Mouse (Mus musculus) hematopoietic stem cell, adult 5-6 weeks (primary cell): Measurements from ENCODE around the gene Serpine1. TPM values are rescaled to one million over a fixed set of nuclear protein-coding genes. Genes with fewer than 3 reads are reported as not detected.
A peak's percentile ranks its signal among the peaks of the same experiment; 100 is the strongest.
"Not testable (repeated sequence)": the region's sequence is repeated elsewhere in the genome, so short reads cannot be mapped to it uniquely, and the experiment has no call there.

Experiments used
- ATAC-seq, 2 experiments: fragments of 125-278 bp in 1 of 2; replicated peaks in 1 of 2; 2 replicates each; pipeline ENCODE4 v1.8.0; 2016 to 2017; ENCODE audit warnings: inconsistent platforms in 2 of 2, mild to moderate bottlenecking in 2 of 2, moderate number of reproducible peaks in 2 of 2, low read depth in 1 of 2, moderate TSS enrichment in 1 of 2; ENCODE audit not compliant: low FRiP score in 2 of 2, poor library complexity in 2 of 2, severe bottlenecking in 2 of 2, insufficient read depth in 1 of 2, low TSS enrichment in 1 of 2
- total RNA-seq: library from RNA; stranded (forward); fragments of 172-1452, 232-1000 nt; gene quantifications from 2 replicates; pipeline ENCODE4 v1.2.3, GENCODE M21; 2017

Serpine1 gene
- not detected in 2 replicates for total RNA-seq

DNA sequence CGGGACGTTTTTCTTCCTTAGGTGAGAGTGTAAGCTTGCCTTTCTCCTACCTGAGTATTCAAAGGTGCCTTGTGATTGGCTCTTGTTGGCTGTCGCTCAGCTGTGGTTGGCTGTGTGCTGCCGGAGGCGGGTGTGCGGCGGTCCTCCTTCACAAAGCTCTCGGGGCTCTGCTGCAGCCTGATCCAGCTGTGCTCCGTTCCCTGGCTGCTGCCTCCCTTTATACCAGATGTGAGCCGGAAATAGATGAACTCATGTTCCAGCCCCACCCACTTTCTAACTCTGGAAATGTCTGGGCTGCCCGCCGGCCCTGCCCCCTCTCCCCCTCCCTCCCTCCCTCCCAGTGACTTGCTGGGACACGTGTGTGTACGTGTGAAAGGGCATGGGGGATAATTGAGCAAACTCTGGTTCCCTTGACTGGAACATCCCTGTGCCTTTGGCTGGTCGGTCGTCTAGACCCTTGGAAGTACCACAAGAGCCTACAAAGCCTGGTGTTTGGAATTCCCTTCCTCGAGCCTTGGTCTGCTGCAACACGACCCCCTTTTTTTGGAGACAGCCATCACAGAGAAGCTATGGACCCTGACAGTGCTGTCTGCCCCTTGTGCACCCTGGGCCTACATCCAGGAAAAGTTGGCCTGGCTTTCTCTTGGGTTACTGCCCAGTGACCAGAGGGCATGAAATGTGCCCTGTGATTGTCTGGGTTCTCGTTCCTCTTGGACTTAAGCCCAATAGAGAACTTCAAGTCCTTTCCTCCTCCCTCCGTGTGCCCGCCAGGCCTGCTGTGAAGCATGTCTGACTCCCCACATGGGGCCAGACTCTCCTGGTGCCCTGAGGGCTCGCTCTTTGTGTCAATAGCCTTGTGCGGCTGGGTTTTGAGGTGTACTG lies at the start of gene Serpine1:
Serpine1 (minus strand) TSS at position 190 of the 882 bp plus-strand sequence.
- ATAC-seq = peak; percentile 70 to 76

DNA sequence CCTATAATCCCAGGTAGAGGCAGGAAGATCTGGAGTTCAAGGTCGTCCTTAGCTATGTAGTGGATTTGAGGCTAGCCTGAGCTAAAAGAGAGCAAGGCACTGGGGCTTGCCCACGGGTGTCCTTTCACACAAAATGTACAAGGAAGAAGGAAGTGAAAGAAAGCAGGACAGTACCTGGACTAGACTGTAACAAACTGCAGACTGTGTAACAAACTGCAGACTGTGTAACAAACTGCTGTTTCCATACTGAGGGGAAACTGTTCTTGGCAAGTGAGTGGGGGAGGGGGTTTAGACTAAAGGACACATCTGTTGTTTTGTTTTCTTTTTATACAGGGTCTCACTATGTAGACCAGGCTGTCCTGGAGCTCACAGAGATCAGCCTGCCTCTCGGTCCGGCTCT lies 49.2 kb upstream of the Serpine1 start:
- no peak for ATAC-seq

DNA sequence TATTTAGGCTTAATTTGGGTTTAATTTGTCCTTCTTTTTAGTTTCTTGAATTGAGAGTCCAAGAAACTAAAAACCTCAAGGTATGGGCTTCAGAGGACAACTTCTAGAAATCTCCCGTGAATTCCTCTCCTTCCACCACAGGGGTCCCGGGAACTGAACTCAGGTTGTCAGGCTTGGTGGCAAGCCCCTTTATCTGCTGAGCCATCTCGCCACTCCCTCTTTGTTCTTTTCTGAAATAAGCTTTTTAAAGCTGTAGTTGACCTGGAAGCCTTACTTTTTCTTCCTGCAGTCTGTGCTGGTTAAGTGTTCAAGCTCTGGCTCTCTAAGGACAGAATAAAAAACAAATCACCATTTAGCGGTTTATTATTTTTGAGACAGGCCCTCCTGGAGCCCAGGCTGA lies 46.8 kb upstream of the Serpine1 start:
- no peak for ATAC-seq

DNA sequence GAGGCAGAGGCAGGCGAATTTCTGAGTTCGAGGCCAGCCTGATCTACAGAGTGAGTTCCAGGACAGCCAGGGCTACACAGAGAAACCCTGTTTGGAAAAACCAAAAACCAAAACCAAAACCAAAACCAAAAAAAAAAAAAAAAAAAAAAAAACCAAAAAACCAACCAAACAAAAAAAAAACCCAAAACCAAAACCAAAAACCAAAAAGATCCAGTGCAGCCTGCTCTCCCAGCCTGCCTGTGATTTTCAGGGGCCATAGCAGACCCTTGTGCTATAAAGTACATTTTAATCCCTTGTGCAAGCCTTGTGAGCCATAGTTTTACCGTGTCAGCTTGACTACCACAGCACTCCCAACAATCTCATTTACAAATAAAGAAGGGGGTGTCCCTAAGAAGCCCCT lies 45.9 kb upstream of the Serpine1 start:
- not testable (repeated sequence) for ATAC-seq

DNA sequence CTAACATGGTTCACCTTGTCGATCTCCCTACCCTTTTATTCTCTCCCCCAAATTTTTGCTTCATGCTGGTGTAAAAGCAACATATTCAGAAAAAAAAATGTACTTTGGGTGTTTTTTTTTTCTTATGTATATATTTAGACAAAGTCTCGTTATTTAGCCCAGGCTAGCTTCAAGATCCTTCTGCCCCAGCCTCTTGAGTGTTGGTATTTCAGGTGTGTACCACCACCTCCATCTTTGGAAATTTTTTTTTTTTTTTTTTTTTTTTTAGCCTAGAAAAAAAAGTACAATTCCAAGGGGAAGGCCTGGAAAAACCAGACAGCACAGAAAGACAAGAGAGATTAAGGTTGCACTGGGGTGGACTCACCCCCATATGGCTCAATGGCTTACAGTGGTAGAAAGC lies 44.9 kb upstream of the Serpine1 start:
- ATAC-seq = no peak

DNA sequence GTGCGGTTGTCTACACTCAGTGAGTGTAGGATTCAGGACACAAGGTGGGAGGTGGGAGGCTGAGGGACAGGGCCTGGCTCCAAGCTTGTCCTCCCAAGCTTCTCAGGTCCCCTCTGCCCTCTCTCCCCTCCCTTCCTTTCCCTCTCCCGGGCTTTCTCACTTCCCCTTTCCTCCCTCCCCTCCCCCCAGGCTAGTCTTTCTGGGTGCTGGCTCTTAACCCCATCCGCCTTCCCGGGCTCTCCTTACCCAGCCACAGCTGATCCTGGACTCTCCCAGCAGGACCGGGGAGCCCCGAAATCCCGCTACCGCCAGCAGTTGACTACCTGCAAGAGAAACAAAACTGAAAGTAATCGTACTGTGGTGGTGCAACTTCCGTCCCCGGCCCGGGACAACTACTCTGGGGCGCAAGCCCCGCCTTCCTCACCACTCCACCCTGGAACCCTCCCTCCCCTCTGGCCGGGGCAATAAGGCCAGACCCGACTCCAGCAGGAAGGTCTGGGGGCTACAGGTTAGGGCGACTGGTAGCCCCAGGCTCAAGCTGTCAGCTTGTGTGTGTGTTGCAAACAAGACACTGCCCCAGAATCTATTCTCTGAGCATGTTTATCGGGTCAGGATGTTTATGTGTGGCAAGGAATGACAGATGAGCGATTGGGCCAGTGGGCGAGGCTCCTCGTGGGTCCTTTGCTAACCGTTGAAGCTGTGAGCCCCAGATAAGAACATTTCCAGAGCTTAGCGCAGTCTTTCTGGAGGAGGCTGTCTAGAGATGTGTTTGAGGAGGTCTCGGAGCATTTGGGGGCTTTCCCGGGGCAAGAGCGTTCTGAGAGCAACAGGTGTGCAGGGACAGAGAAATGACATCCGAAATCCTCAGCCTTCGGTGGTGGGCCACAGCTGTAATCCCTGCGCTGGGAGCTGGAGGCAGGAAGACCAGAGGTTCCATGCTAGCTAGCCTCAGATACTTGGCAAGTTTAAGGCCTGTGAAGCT lies 44.1 kb upstream of the Serpine1 start, which contains the start of gene Trim56:
Trim56 (minus strand) TSS at position 344 of the 982 bp plus-strand sequence.
- peak; percentile 92 to 93 for ATAC-seq

DNA sequence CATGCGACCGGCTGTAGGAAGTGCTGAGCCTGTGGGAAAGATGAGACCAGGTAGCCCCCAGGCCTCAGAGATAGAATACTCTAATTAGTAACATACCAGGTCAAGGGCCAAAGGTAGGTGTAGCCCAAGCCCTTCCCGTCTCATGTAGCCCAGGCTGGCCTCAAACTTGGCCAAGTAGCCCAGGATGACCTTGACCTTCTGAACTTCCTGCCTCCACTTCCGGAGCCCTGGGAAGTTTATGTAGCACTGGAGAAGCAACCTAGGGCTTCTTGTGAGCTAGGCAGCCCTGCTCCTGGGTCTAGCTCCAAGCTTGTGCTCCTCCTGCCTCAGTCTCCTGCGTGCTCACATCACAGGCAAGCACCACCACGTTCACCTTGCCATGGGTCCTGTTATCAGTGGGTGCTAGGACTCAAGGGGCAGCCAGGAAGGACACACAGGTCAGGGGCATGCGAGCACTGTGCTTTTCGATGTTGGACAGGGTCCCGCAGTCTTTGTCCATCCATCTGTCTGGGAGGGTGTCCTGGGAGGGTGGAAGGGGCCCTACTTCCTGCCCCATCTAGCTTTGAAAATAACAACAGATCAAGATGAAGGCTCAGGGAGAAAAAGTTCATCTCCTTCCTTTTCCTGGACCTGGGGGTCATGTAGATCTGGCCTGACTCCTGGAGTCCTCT lies 43.0 kb upstream of the Serpine1 start:
- no peak for ATAC-seq

DNA sequence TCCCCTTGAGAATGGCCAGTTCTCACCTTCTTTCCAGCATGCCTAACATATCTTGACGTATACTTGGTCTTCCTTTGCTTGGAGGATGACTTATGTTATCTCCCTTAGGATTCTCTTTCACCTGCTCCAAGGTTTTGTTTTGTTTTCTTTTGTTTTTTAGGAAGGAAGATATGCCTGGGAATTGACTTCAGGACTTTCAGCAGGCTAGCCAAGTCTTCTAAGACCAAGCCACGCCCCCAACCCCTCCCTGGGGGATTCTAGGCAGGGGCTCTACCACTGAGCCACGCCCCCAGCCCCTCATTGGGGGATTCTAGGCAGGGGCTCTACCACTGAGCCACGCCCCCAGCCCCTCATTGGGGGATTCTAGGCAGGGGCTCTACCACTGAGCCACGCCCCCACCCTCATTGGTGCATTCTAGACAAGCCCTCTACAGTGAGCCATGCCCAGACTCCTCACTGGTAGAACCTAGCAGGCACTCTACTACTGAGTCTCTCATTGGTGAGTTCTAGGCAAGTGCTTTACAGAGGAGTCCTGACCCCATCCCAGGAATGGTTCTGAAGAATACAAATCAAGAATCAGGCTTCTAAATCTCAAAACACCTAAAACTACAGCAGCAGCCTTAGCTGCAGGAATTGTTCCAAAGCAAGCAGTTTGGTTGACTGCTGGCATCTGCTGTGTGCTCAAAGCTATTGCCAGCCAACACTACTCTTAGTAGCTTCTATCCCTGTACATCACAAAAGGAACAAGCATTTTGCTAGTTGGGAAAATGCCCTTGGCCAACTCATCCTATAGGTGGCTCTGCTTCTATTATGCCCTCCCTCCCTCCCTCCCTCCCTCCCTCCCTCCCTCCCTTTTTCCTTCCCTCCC lies 39.7 kb upstream of the Serpine1 start:
- no peak for ATAC-seq

DNA sequence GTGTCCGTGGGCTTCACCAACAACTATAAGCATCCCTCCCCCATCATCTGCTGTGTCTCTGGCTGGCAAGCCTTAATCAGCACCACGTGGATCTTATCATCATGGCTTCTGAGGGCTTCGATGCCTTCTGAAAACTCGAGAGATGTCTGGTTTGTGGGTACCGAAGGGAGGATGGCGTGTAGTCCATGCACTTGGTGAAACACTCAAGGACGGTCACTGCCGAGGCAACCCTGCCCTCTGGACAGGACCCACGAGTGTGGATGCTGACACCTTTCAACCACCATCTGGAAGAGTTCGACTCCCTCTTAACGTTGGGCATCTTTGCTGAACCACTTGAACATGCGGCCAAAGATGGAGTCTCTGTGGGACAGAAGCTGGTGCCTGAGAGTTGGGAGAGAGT lies 38.8 kb upstream of the Serpine1 start:
- no peak for ATAC-seq

DNA sequence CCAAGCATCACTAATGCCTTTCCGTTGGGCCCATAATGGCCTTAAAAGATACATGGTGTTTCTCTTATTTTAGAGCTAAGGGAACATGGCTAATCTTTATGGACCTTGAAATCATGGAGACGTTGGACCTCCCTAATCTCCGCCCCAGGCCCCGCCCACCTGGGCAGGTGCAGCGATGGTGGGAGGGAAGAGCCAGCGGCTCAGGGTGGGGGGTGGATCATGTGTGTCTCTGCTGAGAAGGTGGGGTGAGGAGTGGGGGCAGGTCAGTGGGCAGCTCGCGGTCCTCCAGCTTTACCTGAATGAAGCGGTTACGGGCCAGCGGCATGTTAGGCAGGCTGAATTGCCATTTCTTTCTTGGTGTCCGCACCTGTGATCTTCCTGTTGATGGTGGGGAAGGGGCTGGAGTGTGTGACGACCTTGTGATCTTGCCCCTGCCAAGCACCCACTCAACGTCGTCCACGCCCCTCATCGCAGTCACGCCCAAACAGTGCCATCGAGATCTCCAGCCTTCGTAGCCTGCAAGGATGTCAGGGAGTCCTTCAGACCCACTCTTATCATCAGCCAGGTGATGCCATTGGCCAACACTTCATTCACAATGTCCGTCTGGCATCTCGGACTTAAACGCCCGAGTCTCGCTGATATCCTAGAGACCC lies 38.0 kb upstream of the Serpine1 start:
- no peak for ATAC-seq

DNA sequence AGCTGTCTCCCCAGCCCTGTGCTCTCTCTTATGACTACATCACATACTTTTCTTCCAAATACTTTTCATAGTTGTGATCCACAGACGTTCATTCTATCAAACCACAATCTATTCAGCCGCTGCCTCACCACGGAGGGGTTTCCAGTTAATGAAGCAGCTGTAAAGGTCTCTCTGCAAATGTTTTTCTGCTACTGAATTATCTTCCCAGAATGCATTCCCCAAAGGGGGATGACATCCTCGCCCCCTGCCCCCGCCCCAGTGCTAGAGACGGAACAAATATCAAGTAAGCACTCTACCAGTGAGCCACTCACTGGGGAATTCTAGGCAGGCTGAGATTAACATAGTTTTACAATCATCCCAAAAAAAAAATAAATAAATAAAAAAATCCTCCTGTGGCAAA lies 36.0 kb upstream of the Serpine1 start:
- no peak for ATAC-seq

DNA sequence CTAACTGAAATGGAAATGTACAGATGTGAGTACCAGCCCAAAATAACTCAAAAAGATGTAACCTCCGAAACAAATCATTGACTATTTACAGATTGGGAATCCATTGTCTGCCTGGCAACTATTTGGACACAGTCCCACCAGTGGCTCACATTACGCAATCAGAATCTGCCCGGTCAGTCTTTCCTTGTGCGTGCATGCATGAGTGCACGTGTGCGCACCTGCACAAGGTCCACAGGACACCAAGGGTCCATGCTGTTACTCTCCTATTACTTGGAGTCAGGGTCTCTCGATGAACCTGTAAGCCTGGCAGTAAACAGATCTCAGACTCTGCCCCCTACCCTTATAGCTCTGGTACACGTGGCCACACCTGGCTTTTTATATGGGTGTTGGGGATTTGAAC lies 35.6 kb upstream of the Serpine1 start:
- no peak for ATAC-seq

DNA sequence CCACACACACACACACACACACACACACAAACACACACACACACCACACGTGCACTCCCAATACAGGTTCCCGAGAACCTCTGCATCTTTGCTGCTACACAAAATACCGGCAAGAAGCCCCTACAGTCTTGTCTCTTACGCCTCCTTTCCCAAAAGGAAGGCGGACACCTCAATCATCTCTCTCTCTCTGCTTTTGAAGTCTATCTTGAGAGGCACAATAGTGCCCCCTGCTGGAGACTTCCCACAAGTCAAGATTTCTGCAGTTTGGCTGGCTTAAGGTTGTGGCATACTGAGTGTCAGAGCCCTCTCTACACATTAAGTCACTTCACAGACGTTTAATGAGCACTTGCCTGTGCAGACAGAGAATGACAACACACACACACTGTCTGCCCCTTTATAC lies 35.0 kb upstream of the Serpine1 start:
- 0 out of 4 replicates have a peak, but pooled peaks of 1 of the 2 experiments have one; percentile 22 for ATAC-seq

DNA sequence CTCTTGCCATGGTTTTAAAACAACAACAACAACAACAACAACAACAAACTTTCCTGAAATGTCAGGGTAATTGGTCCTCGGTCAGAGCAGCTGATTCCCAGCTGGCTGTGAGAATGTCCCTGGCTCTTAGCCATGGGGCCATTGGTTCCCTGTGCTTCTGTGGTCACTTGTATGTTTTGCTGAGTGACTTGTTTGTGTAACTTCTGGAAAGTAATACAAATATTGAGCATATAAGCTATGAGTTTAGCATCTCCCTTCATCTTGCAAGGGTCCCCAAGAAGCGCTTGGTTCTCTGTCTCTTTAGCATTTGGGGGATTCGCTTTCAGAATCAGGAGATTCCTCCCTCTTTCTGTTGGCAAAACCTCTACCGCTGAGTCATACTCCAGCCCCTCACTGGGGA lies 34.4 kb upstream of the Serpine1 start:
- ATAC-seq = no peak

DNA sequence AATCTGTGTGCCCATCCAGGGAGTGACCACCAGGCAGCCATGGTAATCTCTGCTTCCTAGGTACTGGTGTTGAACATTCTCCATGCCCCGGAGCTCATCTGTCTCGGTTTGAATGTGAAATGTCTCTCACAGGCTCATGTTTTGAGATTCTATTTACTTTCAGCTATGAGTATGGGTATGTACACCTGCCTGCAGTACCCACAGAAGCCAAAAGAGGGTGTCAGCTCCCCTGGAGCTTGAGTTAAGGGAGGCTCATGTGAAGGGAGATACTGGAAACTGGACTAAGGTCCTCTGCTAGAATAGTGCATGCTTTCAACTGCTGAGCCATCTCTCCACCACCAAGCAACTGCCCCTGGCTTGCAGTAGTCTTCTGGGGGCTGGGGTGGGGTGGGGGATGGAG lies 31.9 kb upstream of the Serpine1 start:
- no peak for ATAC-seq
